Mouse (Mus musculus) spleen, adult 10 weeks (tissue): ENCODE measurements around the gene Lars2. TPM values are rescaled to one million over a fixed set of nuclear protein-coding genes. Genes with fewer than 3 reads are reported as not detected.

ENCODE experiments used
- polyA plus RNA-seq: library from polyadenylated mRNA; stranded (reverse); fragments of 350-450 nt; fragmentation: Illumina TruSeq; extraction: RNeasy Lipid Tissue Mini Kit (QIAGEN cat#74804); gene quantifications from one replicate; pipeline ENCODE4 v1.2.3, GENCODE M21; 2015; ENCODE audit warnings: low replicate concordance; ENCODE audit not compliant: insufficient read depth

Gene Lars2
- polyA plus RNA-seq = 27.4 TPM

GRCm38 (mm10) chr9:123366708-123367385, at the start of gene Lars2:
Lars2 (plus strand) TSS chr9:123366927.

DNA sequence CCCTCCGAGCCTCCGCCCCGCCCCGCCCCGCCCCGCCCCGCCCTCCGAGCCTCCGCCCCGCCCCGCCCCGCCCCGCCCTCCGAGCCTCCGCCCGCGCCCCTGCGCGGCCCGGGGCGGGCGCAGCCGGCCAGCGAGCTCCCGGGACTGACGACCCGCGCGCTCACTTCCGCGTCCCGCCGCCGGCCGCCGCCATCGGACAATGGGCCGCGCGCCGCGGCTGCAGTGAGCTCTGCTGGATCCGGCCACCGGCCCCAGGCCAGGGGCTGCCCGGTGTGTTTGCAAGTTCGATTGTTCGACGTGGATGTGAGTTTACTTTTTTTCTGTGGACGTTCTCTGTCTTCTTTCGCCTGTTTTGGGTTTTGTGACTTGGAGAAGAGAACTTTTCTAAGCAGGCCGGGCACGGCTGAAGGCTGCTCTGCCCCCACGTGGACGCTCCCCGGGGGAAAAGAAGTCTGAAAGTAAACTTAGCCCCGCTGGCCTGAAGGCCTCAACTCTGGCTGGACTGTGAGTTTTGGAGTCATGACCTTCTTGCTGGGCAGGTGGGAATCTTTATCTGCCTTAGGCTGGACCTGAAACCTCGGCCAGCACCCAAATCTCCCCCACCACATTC, 112.0 kb downstream of the Lars2 start, which contains the start of gene Limd1:
TSS of gene Limd1 (plus strand) at position 121 of the 610 bp plus-strand sequence.

Other genes starting within 250 kb of the Lars2 start
- 1.1 TPM for gene Clec3b, start 216.0 kb upstream of the Lars2 start, polyA plus RNA-seq
- 3.6 TPM for gene Cdcp1, start 150.9 kb upstream of the Lars2 start, polyA plus RNA-seq
- gene Tmem158, start 106.2 kb upstream of the Lars2 start, polyA plus RNA-seq = 1.7 TPM
- gene Limd1, start 111.8 kb downstream of the Lars2 start, polyA plus RNA-seq = 68.4 TPM
- gene Sacm1l, start 162.8 kb downstream of the Lars2 start, polyA plus RNA-seq = 62.1 TPM